Mouse (Mus musculus) hindbrain, postnatal 0 days (tissue): ENCODE measurements around the gene Ces2a. TPM values are rescaled to one million over a fixed set of nuclear protein-coding genes. Genes with fewer than 3 reads are reported as not detected.

Source experiments
- ATAC-seq: fragments of 200-750 bp; cut with Nextera tagmentation; 2 replicates; pipeline ENCODE4 v1.8.0; 2017; ENCODE audit warnings: mild to moderate bottlenecking, moderate TSS enrichment, moderate library complexity
- DNase-seq: peaks from one replicate; pipeline ENCODE4 v3.0.0-alpha.2; 2015; ENCODE audit warnings: low spot score
- H3K27ac ChIP-seq: fragments of 300-500 bp; sonication (generic); 2 replicates; pipeline ENCODE4 v1.5.1; 2014; ENCODE audit warnings: mild to moderate bottlenecking
- H3K27me3 ChIP-seq: fragments of 300-500 bp; sonication (generic); 2 replicates; pipeline ENCODE4 v1.6.1; 2014; ENCODE audit warnings: low read length, mixed read lengths; ENCODE audit not compliant: insufficient read depth
- H3K36me3 ChIP-seq: fragments of 300-500 bp; sonication (generic); 2 replicates; pipeline ENCODE4 v1.6.1; 2014; ENCODE audit warnings: low read length, mixed read lengths; ENCODE audit not compliant: insufficient read depth
- H3K4me1 ChIP-seq: fragments of 300-500 bp; sonication (generic); 2 replicates; pipeline ENCODE4 v1.6.1; 2014; ENCODE audit warnings: antibody characterized with exemption, low read length, mixed read lengths; ENCODE audit not compliant: insufficient read depth
- H3K4me2 ChIP-seq: fragments of 300-500 bp; sonication (generic); 2 replicates; pipeline ENCODE4 v1.6.1; 2014; ENCODE audit warnings: low read depth, mild to moderate bottlenecking, low read length, moderate library complexity, mixed read lengths
- H3K4me3 ChIP-seq: fragments of 300-500 bp; sonication (generic); 2 replicates; pipeline ENCODE4 v1.5.1; 2014; ENCODE audit warnings: low read length
- H3K9ac ChIP-seq: fragments of 300-500 bp; sonication (generic); replicated peaks from 2 replicates; pipeline ENCODE4 v1.6.1; 2014; ENCODE audit warnings: mild to moderate bottlenecking, low read length, moderate library complexity, mixed read lengths
- H3K9me3 ChIP-seq: fragments of 300-500 bp; sonication (generic); 2 replicates; pipeline ENCODE4 v1.6.1; 2016; ENCODE audit warnings: low read length, mixed read lengths
- CTCF ChIP-seq: IDR thresholded peaks from 2 replicates; pipeline ENCODE4 v1.5.1; 2016; ENCODE audit warnings: antibody characterized with exemption, control low read depth, low read depth
- WGBS: fragments of 180-500 bp; shearing (Covaris S2); extraction: QIAGEN DNeasy Blood & Tissue Kit; methylation state at CpG from one replicate; pipeline ENCODE4 v1.1.7; 2014; 5-methylcytosine and 5-hydroxymethylcytosine counted together
- polyA plus RNA-seq: library from polyadenylated mRNA; unstranded; fragments of >200 nt; fragmentation: Nextera tagmentation; extraction: Ambion mirVana; gene quantifications from 2 replicates; pipeline ENCODE4 v1.2.1, GENCODE M21; 2015
- total RNA-seq: library from RNA; depleted of rRNA; stranded (reverse); fragments of >200 nt; gene quantifications from 2 replicates; pipeline ENCODE4 v1.2.3, GENCODE M21; 2014; rRNA removed

Gene Ces2a
- total RNA-seq (not detected in 2 replicates), polyA plus RNA-seq (not detected in 2 replicates)

- H3K4me2 ChIP-seq = no peak within 1 kb of the TSS
- H3K9ac ChIP-seq = no peak within 1 kb of the TSS
- H3K36me3 ChIP-seq = no peaks in the 10 kb centered on the region
- H3K4me3 ChIP-seq = no peak within 1 kb of the TSS
- H3K9me3 ChIP-seq = no peaks in the 10 kb centered on the region
- WGBS = 72% methylated on average over 1 of the region's 1 CpGs
- DNase-seq (no peak), ATAC-seq (no peak)
- no peaks in the 10 kb centered on the region for H3K27me3 ChIP-seq
- no peak for TF ChIP-seq CTCF
- no peak within 1 kb of the TSS for H3K27ac ChIP-seq
- no peaks in the 10 kb centered on the region for H3K4me1 ChIP-seq
These were observed at the start of gene Ces2a for GRCm38 (mm10) chr8:104733753-104734152. Gene Ces2a (plus strand): TSS chr8:104734003.

- Histone ChIP-seq H3K4me1 (no peaks in the 10 kb centered on the region), H3K27me3 (no peaks in the 10 kb centered on the region), H3K9me3 (no peaks in the 10 kb centered on the region), H3K9ac (no peak overlapping the region), H3K27ac (no peak overlapping the region), H3K4me2 (no peak overlapping the region), H3K36me3 (no peaks in the 10 kb centered on the region), H3K4me3 (no peak overlapping the region)
- no peak for TF ChIP-seq CTCF
- no peak for ATAC-seq
- no peak for DNase-seq
- WGBS = 92% methylated on average over 4 of the region's 4 CpGs
These were observed 45.4 kb upstream of the Ces2a start for GRCm38 (mm10) chr8:104688433-104688832.

- no peak for TF ChIP-seq CTCF
- Histone ChIP-seq H3K27ac (no peak overlapping the region), H3K4me1 (no peaks in the 10 kb centered on the region), H3K27me3 (no peaks in the 10 kb centered on the region), H3K9me3 (no peaks in the 10 kb centered on the region), H3K4me2 (no peak overlapping the region), H3K9ac (no peak overlapping the region), H3K36me3 (no peaks in the 10 kb centered on the region), H3K4me3 (no peak overlapping the region)
- no peak for ATAC-seq
- no peak for DNase-seq
- WGBS = 82% methylated on average over 2 of the region's 2 CpGs
These were observed 35.2 kb upstream of the Ces2a start for GRCm38 (mm10) chr8:104698556-104698955.

GRCm38 (mm10) chr8:104701900-104702299, 31.9 kb upstream of the Ces2a start:
- ATAC-seq = no peak
- H3K4me3 ChIP-seq = no peak overlapping the region
- H3K27ac ChIP-seq = no peak overlapping the region
- H3K9ac ChIP-seq = no peak overlapping the region
- no peaks in the 10 kb centered on the region for H3K36me3 ChIP-seq
- 86% methylated on average over 2 of the region's 2 CpGs for WGBS
- H3K4me1 ChIP-seq = no peaks in the 10 kb centered on the region
- no peaks in the 10 kb centered on the region for H3K9me3 ChIP-seq
- H3K27me3 ChIP-seq = no peaks in the 10 kb centered on the region
- H3K4me2 ChIP-seq = no peak overlapping the region
- no peak for DNase-seq
- TF ChIP-seq CTCF = no peak

GRCm38 (mm10) chr8:104721166-104721565, 12.6 kb upstream of the Ces2a start:
- Histone ChIP-seq H3K27ac (no peak overlapping the region), H3K36me3 (no peaks in the 10 kb centered on the region), H3K9me3 (no peaks in the 10 kb centered on the region), H3K27me3 (no peaks in the 10 kb centered on the region), H3K4me1 (no peaks in the 10 kb centered on the region), H3K4me2 (no peak overlapping the region), H3K4me3 (no peak overlapping the region), H3K9ac (no peak overlapping the region)
- WGBS = 94% methylated on average over 8 of the region's 8 CpGs
- TF ChIP-seq CTCF = no peak
- ATAC-seq = no peak
- DNase-seq = no peak

GRCm38 (mm10) chr8:104731451-104731850, 2.4 kb upstream of the Ces2a start:
- no peak overlapping the region for H3K4me3 ChIP-seq
- no peaks in the 10 kb centered on the region for H3K27me3 ChIP-seq
- H3K4me2 ChIP-seq = no peak overlapping the region
- no peak for DNase-seq
- H3K9me3 ChIP-seq = no peaks in the 10 kb centered on the region
- no peak for ATAC-seq
- no peak overlapping the region for H3K9ac ChIP-seq
- no peaks in the 10 kb centered on the region for H3K36me3 ChIP-seq
- no peak for TF ChIP-seq CTCF
- H3K4me1 ChIP-seq = no peaks in the 10 kb centered on the region
- no peak overlapping the region for H3K27ac ChIP-seq
- 90% methylated on average over 4 of the region's 4 CpGs for WGBS

- H3K9me3 ChIP-seq = no peaks in the 10 kb centered on the region
- TF ChIP-seq CTCF = no peak
- no peaks in the 10 kb centered on the region for H3K36me3 ChIP-seq
- 69% methylated on average over 6 of the region's 6 CpGs for WGBS
- no peaks in the 10 kb centered on the region for H3K4me1 ChIP-seq
- H3K9ac ChIP-seq = no peak overlapping the region
- DNase-seq (no peak), ATAC-seq (no peak)
- no peaks in the 10 kb centered on the region for H3K27me3 ChIP-seq
- H3K4me3 ChIP-seq = no peak overlapping the region
- H3K4me2 ChIP-seq = no peak overlapping the region
- H3K27ac ChIP-seq = no peak overlapping the region
These were observed 1.8 kb upstream of the Ces2a start for GRCm38 (mm10) chr8:104731969-104732368.
